Mouse (Mus musculus) granulocyte monocyte progenitor cell, adult 5-6 weeks (primary cell): ENCODE measurements around the gene Tor3a. TPM values are rescaled to one million over a fixed set of nuclear protein-coding genes. Genes with fewer than 3 reads are reported as not detected.

Experiments used
- ATAC-seq: replicated peaks from 2 replicates; pipeline ENCODE4 v1.8.0; 2016; ENCODE audit warnings: mild to moderate bottlenecking, moderate TSS enrichment, inconsistent platforms; ENCODE audit not compliant: poor library complexity, severe bottlenecking
- total RNA-seq, 2 experiments: library from RNA; stranded (forward) in 1 of 2; stranded (reverse) in 1 of 2; fragments of 200-712, 200-1000 nt in 1 of 2; fragments of >200 nt in 1 of 2; fragmentation: Nextera tagmentation in 1 of 2; gene quantifications; 2 replicates each; pipeline ENCODE4 v1.2.3; 2014 to 2017

Tor3a gene
- total RNA-seq, 2 experiments from 2014 or later = 33.5 to 40.0 TPM

GRCm38 (mm10) chr1:156672720-156673475, 1.3 kb downstream of the Tor3a start:
- ATAC-seq = peak; percentile 45

GRCm38 (mm10) chr1:156671921-156672320, 2.2 kb downstream of the Tor3a start:
- no peak for ATAC-seq

- ATAC-seq = no peak
These were observed 4.8 kb downstream of the Tor3a start for GRCm38 (mm10) chr1:156669208-156669983.

GRCm38 (mm10) chr1:156668602-156669001, 5.6 kb downstream of the Tor3a start:
- no peak for ATAC-seq

- ATAC-seq = no peak; the same call in 1 of the 2 replicates
These were observed 6.8 kb downstream of the Tor3a start for GRCm38 (mm10) chr1:156667141-156667926.

- ATAC-seq = peak; percentile 52
These were observed 8.4 kb downstream of the Tor3a start for GRCm38 (mm10) chr1:156665777-156666176.

GRCm38 (mm10) chr1:156660660-156661236, 13.4 kb downstream of the Tor3a start:
- ATAC-seq = peak; percentile 50

GRCm38 (mm10) chr1:156659906-156660659, 14.1 kb downstream of the Tor3a start:
- ATAC-seq = peak; percentile 91

GRCm38 (mm10) chr1:156658676-156659075, 15.5 kb downstream of the Tor3a start:
- ATAC-seq = no peak

GRCm38 (mm10) chr1:156657523-156657922, 16.6 kb downstream of the Tor3a start:
- no peak for ATAC-seq

GRCm38 (mm10) chr1:156654735-156655530, 19.2 kb downstream of the Tor3a start:
- ATAC-seq = no peak

GRCm38 (mm10) chr1:156652189-156652822, 21.9 kb downstream of the Tor3a start:
- peak; percentile 38; the same call in 1 of the 2 replicates for ATAC-seq

GRCm38 (mm10) chr1:156650631-156651030, 23.5 kb downstream of the Tor3a start:
- no peak for ATAC-seq

GRCm38 (mm10) chr1:156648705-156649104, 25.5 kb downstream of the Tor3a start:
- ATAC-seq = no peak

- ATAC-seq = no peak
These were observed 28.2 kb downstream of the Tor3a start for GRCm38 (mm10) chr1:156645971-156646370.

GRCm38 (mm10) chr1:156644780-156645523, 29.2 kb downstream of the Tor3a start:
- ATAC-seq = no peak

GRCm38 (mm10) chr1:156644061-156644460, 30.1 kb downstream of the Tor3a start:
- no peak for ATAC-seq

- ATAC-seq = peak; percentile 9; the same call in 1 of the 2 replicates
These were observed 31.3 kb downstream of the Tor3a start for GRCm38 (mm10) chr1:156642813-156643212.
